Mouse (Mus musculus): ENCODE data around the gene Trub2.

Trub2 gene

GRCm38 (mm10) chr2:29773323-29773722, 15.0 kb downstream of the Trub2 start:
- DNase-seq (ENCODE audit: low spot score in 2 of 2) = no peak

DNA sequence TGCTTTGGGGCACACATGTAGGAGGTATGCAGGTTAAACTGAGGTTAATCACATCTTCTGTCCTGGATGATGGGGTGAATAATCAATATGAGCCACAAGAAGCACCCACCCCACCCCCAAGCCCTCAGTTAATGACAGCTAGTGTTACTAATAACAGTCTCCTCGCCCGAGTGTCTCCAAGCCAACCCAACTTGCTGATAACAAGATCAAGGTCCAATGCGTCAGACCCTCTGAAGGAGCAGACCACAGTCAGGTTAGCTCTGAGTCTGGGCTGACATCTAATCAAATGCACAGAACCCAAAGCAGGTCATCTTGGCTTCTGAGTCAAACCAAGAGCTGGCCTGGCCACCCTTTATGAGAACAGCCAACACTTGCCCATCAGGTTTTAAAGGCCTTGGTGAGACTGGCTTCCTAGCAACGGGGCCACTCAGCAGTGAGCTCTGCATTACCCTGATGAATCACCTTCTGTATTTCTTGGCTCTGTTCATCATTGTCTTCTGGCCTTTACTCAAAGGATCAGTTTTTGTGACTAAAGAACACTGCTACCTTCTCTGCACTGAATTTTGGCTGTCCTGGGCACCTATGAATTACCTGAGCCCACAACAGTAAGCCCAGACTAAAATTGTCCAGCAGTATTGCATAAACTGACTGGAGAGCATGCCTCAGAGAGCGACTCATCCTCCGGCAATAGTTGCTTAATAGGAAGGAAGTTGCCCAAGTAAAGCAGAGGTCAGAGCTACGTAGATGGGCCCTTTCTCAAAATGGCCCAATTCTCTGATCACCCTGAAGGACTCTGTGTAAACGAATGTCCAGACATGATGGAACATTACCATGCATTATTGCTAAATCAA, 16.5 kb downstream of the Trub2 start:
- no peak for DNase-seq (ENCODE audit: low spot score in 2 of 2)

GRCm38 (mm10) chr2:29770162-29770561, 18.1 kb downstream of the Trub2 start:
- DNase-seq (ENCODE audit: low spot score in 2 of 2) = no peak

GRCm38 (mm10) chr2:29768901-29769300, 19.4 kb downstream of the Trub2 start:
- DNase-seq (ENCODE audit: low spot score in 2 of 2) = no peak

GRCm38 (mm10) chr2:29767976-29768709, 20.2 kb downstream of the Trub2 start:
- DNase-seq (ENCODE audit: low spot score in 2 of 2) = no peak

- DNase-seq (ENCODE audit: low spot score in 2 of 2) = peak in 1 of 2 experiments; percentile 50
These were observed 23.5 kb downstream of the Trub2 start for GRCm38 (mm10) chr2:29764831-29765230.

- no peak for DNase-seq (ENCODE audit: low spot score in 2 of 2)
These were observed 32.6 kb downstream of the Trub2 start for GRCm38 (mm10) chr2:29755693-29756092.

- DNase-seq (ENCODE audit: low spot score in 2 of 2) = no peak
These were observed 35.9 kb downstream of the Trub2 start for GRCm38 (mm10) chr2:29752397-29752796.

DNA sequence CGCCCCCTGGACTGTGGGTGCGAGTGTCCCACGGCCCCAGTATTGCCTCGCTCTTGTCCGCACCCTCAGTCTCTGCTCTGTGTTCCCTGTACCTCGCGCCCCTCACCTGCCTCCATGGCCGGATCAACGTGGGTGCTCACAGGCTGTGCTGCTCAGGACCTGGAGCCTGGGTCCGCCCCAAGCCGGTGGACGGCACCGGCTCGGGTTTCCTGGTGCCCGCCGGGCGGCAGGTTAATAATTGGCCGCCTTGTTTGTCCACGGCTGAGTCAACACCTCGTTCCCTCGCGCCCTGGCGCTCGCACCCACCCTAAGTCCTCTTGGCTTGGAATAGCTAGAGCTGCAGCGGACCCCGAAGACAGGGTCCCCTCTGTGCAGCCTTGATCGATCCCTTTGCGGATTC, 36.8 kb downstream of the Trub2 start, which contains the start of gene Gm13420:
Gene Gm13420, minus strand, starts transcription at position 189 of the 400 bp plus-strand sequence.
- DNase-seq (ENCODE audit: low spot score in 2 of 2) = no peak

DNA sequence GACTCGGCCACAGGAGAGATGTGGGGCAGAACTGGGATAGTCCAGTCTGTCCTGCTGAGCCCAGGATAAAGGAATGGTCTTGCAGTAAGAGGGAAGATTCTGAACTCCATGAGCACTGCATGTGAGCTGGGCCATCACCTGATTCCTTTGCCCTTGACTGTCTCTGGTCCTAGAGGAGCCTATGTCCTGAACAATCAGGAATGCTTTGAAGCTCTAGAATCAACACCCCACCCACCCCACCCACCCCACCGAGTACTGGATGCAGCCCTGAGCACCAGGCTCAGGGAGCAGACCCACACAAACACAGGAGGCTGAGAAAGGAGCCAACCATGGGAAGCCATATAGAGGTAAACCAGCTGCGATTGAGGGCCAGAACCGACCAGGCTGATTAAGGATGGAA, 39.8 kb downstream of the Trub2 start:
- DNase-seq (ENCODE audit: low spot score in 2 of 2) = no peak

- DNase-seq (ENCODE audit: low spot score in 2 of 2) = no peak
These were observed 40.5 kb downstream of the Trub2 start for GRCm38 (mm10) chr2:29747852-29748251.

GRCm38 (mm10) chr2:29747188-29747782, 41.0 kb downstream of the Trub2 start:
- DNase-seq (ENCODE audit: low spot score in 2 of 2) = no peak

DNA sequence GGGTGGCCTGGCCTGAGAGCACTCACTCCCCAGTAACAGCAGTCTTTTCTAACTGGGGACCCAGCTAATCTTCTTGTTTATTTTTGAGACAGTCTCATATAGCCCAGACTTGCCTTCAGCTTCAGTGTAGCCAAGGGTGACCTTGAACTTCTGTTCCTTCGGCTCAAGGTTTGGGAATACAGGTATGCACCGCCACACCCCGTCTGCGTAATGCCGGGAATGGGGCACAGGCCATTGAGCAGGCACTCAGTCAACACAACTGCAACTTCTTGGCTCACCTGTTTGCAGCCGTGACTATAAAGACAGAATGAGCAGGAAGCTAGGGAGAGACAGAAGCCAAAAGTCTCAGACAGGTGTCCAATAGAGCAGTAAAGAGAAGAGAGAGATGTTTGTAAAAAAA, 44.0 kb downstream of the Trub2 start:
- DNase-seq (ENCODE audit: low spot score in 2 of 2) = no peak

DNA sequence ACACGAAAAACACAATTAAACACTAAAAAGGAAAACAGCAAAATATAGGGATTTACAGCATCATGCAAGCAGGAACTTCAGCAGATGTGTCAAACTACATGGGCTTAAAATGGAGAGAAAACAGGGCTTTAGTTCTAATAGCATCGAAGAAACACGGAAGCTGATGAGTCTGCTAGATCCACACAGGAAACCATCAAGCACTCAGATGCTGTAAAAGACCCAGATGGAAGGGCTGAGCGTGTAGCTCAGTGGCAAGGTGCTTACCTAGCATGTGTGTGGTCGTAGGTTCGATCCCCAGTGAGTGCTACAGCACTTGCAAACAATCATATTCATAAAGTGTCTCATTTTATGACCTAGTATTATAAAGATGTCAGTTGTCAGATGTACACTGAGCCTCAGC, 47.1 kb downstream of the Trub2 start:
- no peak for DNase-seq (ENCODE audit: low spot score in 2 of 2)

DNA sequence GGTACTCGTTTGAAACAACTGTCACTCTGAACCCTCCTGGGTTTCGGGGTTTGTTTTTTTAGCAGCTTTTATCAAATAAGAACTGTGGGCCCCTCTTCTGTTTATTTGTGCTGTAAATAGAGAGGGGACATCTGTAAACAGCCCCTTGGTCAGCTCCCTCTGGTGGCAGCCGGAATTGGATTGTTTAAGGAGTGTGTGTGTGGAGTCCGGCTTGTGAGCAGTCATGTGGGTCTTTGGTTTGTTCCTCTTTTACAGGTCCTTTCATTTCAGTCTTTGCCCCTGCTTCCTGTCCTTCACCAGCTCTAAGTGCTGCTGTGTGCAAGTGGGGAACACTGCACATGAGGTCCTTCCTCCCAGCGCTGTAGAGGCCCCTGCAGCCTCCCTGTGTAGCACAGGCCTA, 48.9 kb downstream of the Trub2 start:
- no peak for DNase-seq (ENCODE audit: low spot score in 2 of 2)

DNA sequence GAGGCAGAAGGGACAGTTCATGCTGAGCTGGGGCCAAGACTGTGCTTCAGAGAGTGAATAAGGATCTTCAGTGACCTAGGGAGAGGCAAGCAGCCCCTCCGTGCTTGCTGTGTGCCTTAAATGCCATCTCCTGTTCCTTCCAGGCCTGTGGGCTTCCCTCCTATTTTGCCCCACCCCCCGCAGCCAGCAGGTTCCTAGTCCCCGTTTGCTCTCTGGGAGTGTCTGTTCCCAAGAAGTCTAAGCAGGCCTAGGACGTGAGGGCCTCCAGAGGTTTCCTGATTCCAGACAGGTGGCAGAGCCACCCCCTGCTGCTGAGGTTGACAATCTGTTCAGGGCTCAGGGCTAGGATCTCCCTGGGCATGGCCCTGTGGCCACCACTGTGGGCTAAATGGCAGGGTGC, 49.5 kb downstream of the Trub2 start:
- no peak for DNase-seq (ENCODE audit: low spot score in 2 of 2)

- no peak for DNase-seq (ENCODE audit: low spot score in 2 of 2)
These were observed 50.9 kb downstream of the Trub2 start for GRCm38 (mm10) chr2:29737209-29737925.

DNA sequence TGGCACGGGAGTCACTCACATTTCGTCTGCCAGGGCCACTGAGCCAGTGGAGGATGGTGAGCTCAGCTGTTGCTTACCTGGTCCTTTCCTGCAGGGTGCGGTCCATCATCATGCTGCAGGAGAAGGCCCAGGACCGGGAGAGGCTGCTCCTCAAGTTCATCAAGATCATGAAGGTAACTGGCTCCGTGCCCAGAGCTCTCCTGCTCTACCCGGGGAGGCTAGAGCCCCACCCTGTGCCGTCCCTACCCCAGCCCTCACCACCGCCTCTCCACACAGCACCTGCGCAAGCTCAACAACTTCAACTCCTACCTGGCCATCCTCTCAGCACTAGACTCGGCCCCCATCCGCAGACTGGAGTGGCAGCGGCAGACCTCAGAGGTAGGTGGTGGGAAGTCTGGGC, 52.6 kb downstream of the Trub2 start:
- DNase-seq (ENCODE audit: low spot score in 2 of 2) = no peak

DNA sequence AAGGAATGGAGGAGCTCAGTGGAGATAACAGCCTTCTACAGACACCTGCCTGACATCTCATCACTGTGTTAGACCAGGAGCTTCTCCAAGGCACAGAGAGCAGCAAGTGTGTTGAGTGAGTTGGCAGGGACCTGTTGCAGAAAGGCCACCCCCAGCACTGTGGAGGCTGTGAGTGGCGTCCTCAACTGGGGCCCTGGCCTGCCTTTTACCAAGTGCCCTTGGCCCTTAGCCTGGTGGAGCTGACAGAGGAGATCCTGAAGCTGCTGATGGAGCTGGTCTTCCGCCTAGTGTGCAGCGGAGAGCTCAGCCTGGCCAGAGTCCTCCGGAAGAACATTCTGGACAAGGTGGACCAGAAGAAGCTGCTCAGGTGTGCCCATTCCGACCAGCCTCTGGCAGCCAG, 55.0 kb downstream of the Trub2 start:
- no peak for DNase-seq (ENCODE audit: low spot score in 2 of 2)

GRCm38 (mm10) chr2:29732559-29732958, 55.7 kb downstream of the Trub2 start:
- DNase-seq (ENCODE audit: low spot score in 2 of 2) = no peak

- no peak for DNase-seq (ENCODE audit: low spot score in 2 of 2)
These were observed 56.8 kb downstream of the Trub2 start for GRCm38 (mm10) chr2:29731545-29731944.

DNA sequence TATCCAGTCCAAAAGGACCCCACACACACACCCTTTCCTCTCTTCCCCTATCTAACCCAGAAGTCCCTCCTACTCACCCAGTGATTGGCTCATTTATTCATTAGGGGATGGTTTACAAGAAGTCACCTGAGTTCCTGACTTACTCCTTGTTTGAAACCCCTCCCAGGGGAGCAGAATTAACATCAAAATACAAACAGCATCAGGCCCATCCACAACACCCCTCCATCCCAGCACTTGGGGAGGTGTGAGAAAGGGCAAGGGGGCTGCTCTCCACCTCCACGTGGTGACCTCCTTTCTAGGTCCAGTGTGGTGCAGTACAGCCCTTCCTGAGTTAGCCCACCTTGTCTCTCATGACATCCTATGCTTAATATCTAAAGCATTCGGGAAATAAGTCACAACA, 58.8 kb downstream of the Trub2 start:
- no peak for DNase-seq (ENCODE audit: low spot score in 2 of 2)

Data from frontal cortex, postnatal 25 days (tissue).